Mouse (Mus musculus) embryonic fibroblast, embryonic 13.5 days (primary cell): ENCODE data around the gene Tshz2.

ENCODE experiments used
- CTCF ChIP-seq: IDR thresholded peaks from 2 replicates; pipeline ENCODE4 v1.5.1; 2011; ENCODE audit warnings: mild to moderate bottlenecking, control low read depth, low read length, moderate library complexity, borderline replicate concordance; ENCODE audit not compliant: insufficient read depth
- POLR2A ChIP-seq: IDR thresholded peaks from 2 replicates; pipeline ENCODE4 v1.6.1; 2011; ENCODE audit warnings: low read depth, mild to moderate bottlenecking, control low read depth, low read length, moderate library complexity

DNA sequence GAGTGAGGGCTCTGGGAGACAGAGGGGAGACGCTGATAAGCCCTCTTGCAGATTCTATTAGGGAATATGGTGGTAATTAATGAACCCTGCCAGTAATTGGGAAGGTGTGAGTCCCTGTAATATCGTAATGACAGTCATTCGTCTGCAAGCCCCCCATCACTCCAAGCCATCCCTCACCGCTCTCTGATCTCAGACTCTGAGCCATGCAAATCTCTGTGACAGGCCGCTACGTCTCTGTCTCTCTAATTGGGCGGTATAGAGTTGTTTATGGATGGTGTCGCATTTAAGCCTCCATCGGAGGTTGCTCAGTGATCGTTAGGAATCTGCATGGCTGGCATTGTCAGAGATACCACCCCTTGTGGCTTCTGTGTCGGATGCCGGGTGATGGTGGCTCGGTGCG, 407.0 kb downstream of the Tshz2 start:
- TF ChIP-seq CTCF (no peak), POLR2A (no peak)
